Mouse (Mus musculus) testis, adult 2 months (tissue): ENCODE data around the gene Rin3. TPM values are rescaled to one million over a fixed set of nuclear protein-coding genes. Genes with fewer than 3 reads are reported as not detected.

Experiments used
- H3K27ac ChIP-seq: fragments of 200-500 bp; 2 replicates; pipeline ENCODE4 v1.5.1; 2012; ENCODE audit warnings: low read depth, low read length; ENCODE audit not compliant: control insufficient read depth, insufficient read depth
- H3K27me3 ChIP-seq: fragments of 200-500 bp; 2 replicates; pipeline ENCODE4 v1.6.1; 2012; ENCODE audit warnings: mild to moderate bottlenecking, low read length, moderate library complexity; ENCODE audit not compliant: control insufficient read depth, insufficient read depth
- H3K36me3 ChIP-seq: fragments of 200-500 bp; 2 replicates; pipeline ENCODE4 v1.6.1; 2012; ENCODE audit warnings: mild to moderate bottlenecking, low read length; ENCODE audit not compliant: control insufficient read depth, insufficient read depth
- H3K4me1 ChIP-seq: fragments of 200-500 bp; 2 replicates; pipeline ENCODE4 v1.6.1; 2012; ENCODE audit warnings: low read length; ENCODE audit not compliant: control insufficient read depth, insufficient read depth
- H3K4me3 ChIP-seq: fragments of 200-500 bp; 2 replicates; pipeline ENCODE4 v1.5.1; 2012; ENCODE audit warnings: low read depth, mild to moderate bottlenecking, low read length, moderate library complexity, mixed read lengths; ENCODE audit not compliant: control insufficient read depth
- CTCF ChIP-seq: fragments of 200-500 bp; IDR thresholded peaks from 2 replicates; pipeline ENCODE4 v1.5.1; 2012; ENCODE audit warnings: low read depth, mild to moderate bottlenecking, inconsistent platforms, low read length, moderate library complexity; ENCODE audit not compliant: control insufficient read depth, insufficient read depth, insufficient replicate concordance
- POLR2A ChIP-seq: fragments of 200-500 bp; IDR thresholded peaks from 2 replicates; pipeline ENCODE4 v1.6.1; 2012; ENCODE audit warnings: low read depth, mild to moderate bottlenecking, inconsistent platforms, low read length, moderate library complexity; ENCODE audit not compliant: control insufficient read depth
- polyA plus RNA-seq: library from polyadenylated mRNA; depleted of rRNA; stranded (reverse); fragments of >200 nt; gene quantifications from 2 replicates; pipeline ENCODE4 v1.2.3, GENCODE M21; 2012

Gene Rin3
- polyA plus RNA-seq, 1 experiment = 2.4 TPM

- peaks cover 2% of the 10 kb centered on the region; the same call in 1 of the 2 replicates for H3K4me1 ChIP-seq
- H3K27me3 ChIP-seq = no peaks in the 10 kb centered on the region
- no peak overlapping the region for H3K4me3 ChIP-seq
- TF ChIP-seq CTCF (no peak), POLR2A (no peak)
- H3K36me3 ChIP-seq = no peaks in the 10 kb centered on the region
- no peak overlapping the region for H3K27ac ChIP-seq
These were observed 12.4 kb downstream of the Rin3 start for GRCm38 (mm10) chr12:102295230-102295629.

- TF ChIP-seq CTCF = no peak
- TF ChIP-seq POLR2A = no peak
- no peaks in the 10 kb centered on the region for H3K27me3 ChIP-seq
- H3K4me1 ChIP-seq = peaks cover 2% of the 10 kb centered on the region; the same call in 1 of the 2 replicates
- no peaks in the 10 kb centered on the region for H3K36me3 ChIP-seq
- H3K4me3 ChIP-seq = no peak overlapping the region
- H3K27ac ChIP-seq = no peak overlapping the region
These were observed 12.8 kb downstream of the Rin3 start for GRCm38 (mm10) chr12:102295662-102296061.

- Histone ChIP-seq H3K4me1 (peaks cover 2% of the 10 kb centered on the region; the same call in 1 of the 2 replicates), H3K27ac (no peak overlapping the region), H3K36me3 (no peaks in the 10 kb centered on the region)
These were observed 13.5 kb downstream of the Rin3 start for GRCm38 (mm10) chr12:102296361-102296760.

GRCm38 (mm10) chr12:102296967-102297366 is 14.1 kb downstream of the Rin3 start:
- no peaks in the 10 kb centered on the region for H3K27me3 ChIP-seq
- no peak overlapping the region for H3K4me3 ChIP-seq
- H3K36me3 ChIP-seq = no peaks in the 10 kb centered on the region
- peaks cover 2% of the 10 kb centered on the region; the same call in 1 of the 2 replicates for H3K4me1 ChIP-seq
- H3K27ac ChIP-seq = no peak overlapping the region
- TF ChIP-seq CTCF (no peak), POLR2A (no peak)

More at GRCm38 (mm10) chr12:102296361-102296760, 13.5 kb downstream of the Rin3 start:
- Histone ChIP-seq H3K4me3 (no peak overlapping the region), H3K27me3 (no peaks in the 10 kb centered on the region)
- no peak for TF ChIP-seq CTCF
- no peak for TF ChIP-seq POLR2A

GRCm38 (mm10) chr12:102299209-102299608 is 16.4 kb downstream of the Rin3 start:
- no peaks in the 10 kb centered on the region for H3K27me3 ChIP-seq
- TF ChIP-seq POLR2A (no peak), CTCF (no peak)
- H3K36me3 ChIP-seq = no peaks in the 10 kb centered on the region
- no peak overlapping the region for H3K4me3 ChIP-seq
- H3K27ac ChIP-seq = no peak overlapping the region
- peaks cover 2% of the 10 kb centered on the region; the same call in 1 of the 2 replicates for H3K4me1 ChIP-seq

GRCm38 (mm10) chr12:102301585-102301984 is 18.7 kb downstream of the Rin3 start:
- no peak overlapping the region for H3K27ac ChIP-seq
- H3K4me3 ChIP-seq = no peak overlapping the region
- H3K4me1 ChIP-seq = no peaks in the 10 kb centered on the region; the same call in 1 of the 2 replicates
- no peak for TF ChIP-seq POLR2A
- no peak for TF ChIP-seq CTCF
- H3K36me3 ChIP-seq = no peaks in the 10 kb centered on the region
- no peaks in the 10 kb centered on the region for H3K27me3 ChIP-seq

GRCm38 (mm10) chr12:102302322-102302721 is 19.5 kb downstream of the Rin3 start:
- TF ChIP-seq POLR2A (no peak), CTCF (no peak)
- H3K4me3 ChIP-seq = no peak overlapping the region
- no peak overlapping the region for H3K27ac ChIP-seq
- H3K4me1 ChIP-seq = no peaks in the 10 kb centered on the region; the same call in none of the 2 replicates
- H3K27me3 ChIP-seq = no peaks in the 10 kb centered on the region
- no peaks in the 10 kb centered on the region for H3K36me3 ChIP-seq
